Mouse (Mus musculus) mammary gland, adult 2 months (tissue): ENCODE measurements around the gene Ulbp1. TPM values are rescaled to one million over a fixed set of nuclear protein-coding genes. Genes with fewer than 3 reads are reported as not detected.

Experiments
- polyA plus RNA-seq: library from polyadenylated mRNA; depleted of rRNA; stranded (reverse); fragments of >200 nt; gene quantifications from 2 replicates; pipeline ENCODE4 v1.2.3, GENCODE M21; 2012; ENCODE audit warnings: low replicate concordance; rRNA removed

Ulbp1 gene
- polyA plus RNA-seq: 0.85 and 1.4 TPM in 2 replicates

DNA sequence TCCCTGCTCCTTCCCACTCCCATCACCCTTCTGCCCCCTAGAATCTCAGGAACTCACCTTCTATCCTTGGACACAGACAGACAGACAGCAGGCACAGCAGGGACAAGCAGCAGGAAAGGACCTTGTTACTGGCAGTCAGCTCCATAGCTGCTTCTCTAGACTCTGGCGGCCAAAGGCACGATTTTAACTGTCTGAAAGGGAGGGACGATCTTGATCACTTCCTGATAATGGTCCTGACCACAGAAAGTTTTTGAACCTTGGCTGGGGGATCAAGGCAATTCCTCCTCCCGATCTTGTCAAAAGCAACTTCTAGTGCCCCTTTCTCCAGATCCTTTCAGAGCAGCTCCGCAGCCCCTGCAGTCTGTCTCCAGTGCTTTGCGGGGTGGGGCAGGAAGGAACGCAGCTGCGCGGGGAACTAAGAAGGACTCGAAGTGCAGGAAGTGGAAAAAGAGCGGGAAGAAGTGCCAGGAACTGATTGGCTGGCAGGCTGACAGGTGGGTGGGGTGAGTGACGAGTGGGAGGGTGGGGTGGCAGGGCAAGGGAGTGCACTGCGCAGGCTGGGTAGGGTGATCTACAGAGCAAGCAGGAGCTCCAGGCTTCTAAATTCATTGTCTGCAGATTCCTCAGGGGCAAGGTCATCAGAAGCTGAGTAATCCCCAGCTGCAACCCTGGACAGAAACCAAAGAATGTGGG is at the start of gene Ulbp1:
Gene Ulbp1 (minus strand): TSS at position 442 of the 693 bp plus-strand sequence.

Other genes with a start within 250 kb of the Ulbp1 start
- gene Lrp11, start 116.2 kb upstream of the Ulbp1 start, polyA plus RNA-seq: 3.4 and 8.5 TPM in 2 replicates
- gene Nup43, start 193.9 kb upstream of the Ulbp1 start, polyA plus RNA-seq: 3.3 and 9.9 TPM in 2 replicates
- gene Pcmt1, start 207.5 kb upstream of the Ulbp1 start, polyA plus RNA-seq: 20.0 and 25.5 TPM in 2 replicates
- 10.5 and 18.6 TPM in 2 replicates for gene Lats1, start 207.6 kb upstream of the Ulbp1 start, polyA plus RNA-seq